ENCODE assay signal across 11 mouse cellular contexts in the genomic region with DNA sequence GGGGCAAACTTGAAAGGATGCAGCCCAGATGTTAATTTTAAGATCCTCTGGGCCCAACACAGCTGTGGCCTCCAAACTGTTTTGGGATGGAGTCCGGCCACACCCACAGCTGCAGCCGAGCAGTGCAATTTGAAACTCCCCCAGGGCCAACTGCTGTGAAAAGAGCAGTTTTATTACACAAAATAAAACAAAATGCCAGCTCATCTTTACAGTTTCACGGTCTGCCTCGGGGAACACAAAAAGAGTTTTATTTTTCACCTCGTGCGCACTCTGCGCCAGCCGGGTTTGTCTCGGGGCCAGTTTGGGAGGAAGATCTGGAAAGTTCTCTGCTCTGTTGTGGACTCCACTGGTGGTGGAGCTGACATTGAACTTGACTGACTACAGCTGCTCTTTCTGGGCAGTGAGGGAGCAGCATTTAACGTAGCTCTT.
DNase-seq lines count a peak whose midpoint lies in the region; ATAC-seq and TF ChIP-seq lines count a peak whose summit lies in the region.
"Had no signal": no experiment of that assay in that cellular context is flagged by ENCODE, and none has a peak within 500 bp of the region (broad histone marks: within the 10 kb centered on the region; RNA-seq: fewer than 3 reads in every experiment).

No protein-coding gene starts in this region.

- no peak overlapping the region for H3K27ac ChIP-seq in forebrain, embryonic 10.5 days
- no peak overlapping the region for H3K27ac ChIP-seq in forebrain, embryonic 16.5 days (ENCODE audit: low read length)
- no peak overlapping the region for H3K27ac ChIP-seq in hindbrain, postnatal 0 days
- H3K27ac ChIP-seq in midbrain, embryonic 14.5 days (replicated peaks; ENCODE audit: low read depth, low read length) = no peak overlapping the region

- no peaks in the 10 kb centered on the region for H3K9me3 ChIP-seq in forebrain, embryonic 10.5 days
- no peaks in the 10 kb centered on the region for H3K9me3 ChIP-seq in forebrain, embryonic 16.5 days (ENCODE audit: control insufficient read depth, low read length)
- no peaks in the 10 kb centered on the region for H3K9me3 ChIP-seq in E14TG2a.4 (ENCODE audit: low read length)
- no peaks in the 10 kb centered on the region for H3K9me3 ChIP-seq in hindbrain, postnatal 0 days (ENCODE audit: low read length)
- no peaks in the 10 kb centered on the region for H3K9me3 ChIP-seq in midbrain, embryonic 14.5 days (ENCODE audit: control insufficient read depth, low read length)

- H3K27me3 ChIP-seq in forebrain, embryonic 10.5 days (ENCODE audit: poor library complexity, severe bottlenecking) = 0 out of 2 replicates have a peak, but pooled peaks cover 3% of the 10 kb centered on the region
- no peaks in the 10 kb centered on the region for H3K27me3 ChIP-seq in forebrain, embryonic 16.5 days (replicated peaks; ENCODE audit: control insufficient read depth, insufficient read depth, low read length)
- H3K27me3 ChIP-seq in E14TG2a.4 (ENCODE audit: insufficient read depth, low read length) = peaks cover 52% of the 10 kb centered on the region
- no peaks in the 10 kb centered on the region for H3K27me3 ChIP-seq in hindbrain, postnatal 0 days (ENCODE audit: insufficient read depth, low read length)
- H3K27me3 ChIP-seq in midbrain, embryonic 14.5 days (ENCODE audit: control insufficient read depth, insufficient read depth, low read length) = no peaks in the 10 kb centered on the region

- no peaks in the 10 kb centered on the region for H3K36me3 ChIP-seq in forebrain, embryonic 10.5 days (replicated peaks)
- H3K36me3 ChIP-seq in forebrain, embryonic 16.5 days (ENCODE audit: control insufficient read depth, insufficient read depth) = no peaks in the 10 kb centered on the region
- no peaks in the 10 kb centered on the region for H3K36me3 ChIP-seq in E14TG2a.4 (ENCODE audit: insufficient read depth, low read length)
- no peaks in the 10 kb centered on the region for H3K36me3 ChIP-seq in hindbrain, postnatal 0 days (ENCODE audit: insufficient read depth, low read length)
- H3K36me3 ChIP-seq in midbrain, embryonic 14.5 days (ENCODE audit: control insufficient read depth, insufficient read depth, low read length) = no peaks in the 10 kb centered on the region

- no peak overlapping the region for H3K4me2 ChIP-seq in forebrain, embryonic 16.5 days (ENCODE audit: low read length)
- no peak overlapping the region for H3K4me2 ChIP-seq in hindbrain, postnatal 0 days (ENCODE audit: low read depth, low read length)
- no peak overlapping the region for H3K4me2 ChIP-seq in midbrain, embryonic 14.5 days (ENCODE audit: low read length)

- WGBS in forebrain, embryonic 10.5 days = 61% methylated on average over 10 of the region's 10 CpGs
- 61% methylated on average over 10 of the region's 10 CpGs for WGBS in forebrain, embryonic 16.5 days
- WGBS in hindbrain, postnatal 0 days = 53% methylated on average over 10 of the region's 10 CpGs
- 71% methylated on average over 10 of the region's 10 CpGs for WGBS in midbrain, embryonic 14.5 days

- H3K4me3 ChIP-seq in forebrain, embryonic 10.5 days = no peak overlapping the region
- no peak overlapping the region for H3K4me3 ChIP-seq in forebrain, embryonic 16.5 days (replicated peaks; ENCODE audit: low read length)
- 0 out of 2 replicates have a peak overlapping the region, but pooled peaks have one; percentile 7 for H3K4me3 ChIP-seq in E14TG2a.4 (replicated peaks; ENCODE audit: low read length)
- no peak overlapping the region for H3K4me3 ChIP-seq in hindbrain, postnatal 0 days (ENCODE audit: low read length)
- no peak overlapping the region for H3K4me3 ChIP-seq in midbrain, embryonic 14.5 days (replicated peaks; ENCODE audit: low read depth, low read length)

- intact Hi-C loops in left cerebral cortex, postnatal 4 days (cut with DNase I) = no loop called here

- TF ChIP-seq CTCF in E14TG2a.4 (conservative IDR thresholded peaks at IDR 0.05; ENCODE audit: low read length) = no peak
- TF ChIP-seq CTCF in hindbrain, postnatal 0 days (IDR thresholded peaks at IDR 0.05; ENCODE audit: low read depth) = no peak

- DNase-seq in forebrain, embryonic 10.5 days (ENCODE audit: extremely low spot score, low spot score) = peak; percentile 18
- peak; percentile 69 for DNase-seq in gastrocnemius, postnatal 25 days
- DNase-seq in lung, postnatal 10 days = peak; percentile 31
- DNase-seq in left cerebral cortex, postnatal 4 days = no peak
- DNase-seq in hindbrain, postnatal 0 days (ENCODE audit: low spot score) = no peak
- DNase-seq in midbrain, embryonic 14.5 days = no peak
- DNase-seq: adrenal gland, adult 8-10 months; layer of hippocampus, postnatal 36 days; thymus, postnatal 4 days had no signal

- no peak overlapping the region for H3K9ac ChIP-seq in forebrain, embryonic 16.5 days (replicated peaks; ENCODE audit: low read depth, low read length)
- H3K9ac ChIP-seq in hindbrain, postnatal 0 days (replicated peaks; ENCODE audit: low read length) = no peak overlapping the region
- no peak overlapping the region for H3K9ac ChIP-seq in midbrain, embryonic 14.5 days (replicated peaks; ENCODE audit: low read length)

- ATAC-seq in forebrain, embryonic 16.5 days = no peak
- no peak for ATAC-seq in hindbrain, postnatal 0 days
- no peak for ATAC-seq in midbrain, embryonic 14.5 days (ENCODE audit: low FRiP score, low TSS enrichment)

- peaks cover 11% of the 10 kb centered on the region for H3K4me1 ChIP-seq in forebrain, embryonic 10.5 days
- peaks cover 10% of the 10 kb centered on the region for H3K4me1 ChIP-seq in forebrain, embryonic 16.5 days (replicated peaks; ENCODE audit: control insufficient read depth, insufficient read depth, low read length)
- peaks cover 31% of the 10 kb centered on the region for H3K4me1 ChIP-seq in E14TG2a.4 (replicated peaks; ENCODE audit: low read depth, low read length)
- H3K4me1 ChIP-seq in hindbrain, postnatal 0 days (ENCODE audit: insufficient read depth, low read length) = peaks cover 5% of the 10 kb centered on the region; the same call in 1 of the 2 replicates
- no peaks in the 10 kb centered on the region for H3K4me1 ChIP-seq in midbrain, embryonic 14.5 days (ENCODE audit: control insufficient read depth, insufficient read depth, low read length)

Comparison
In these comparisons a context has a peak if more than half of its experiments do, and no peak if none do; other contexts are left out.
1. DNase-seq: peak in forebrain, embryonic 10.5 days (single experiment), gastrocnemius, postnatal 25 days (single experiment) and lung, postnatal 10 days (single experiment); none in left cerebral cortex, postnatal 4 days (single experiment), hindbrain, postnatal 0 days (single experiment) and midbrain, embryonic 14.5 days (single experiment).